Mouse (Mus musculus) adrenal gland, adult 10 weeks (tissue): ENCODE results near the gene Adssl1. TPM values are rescaled to one million over a fixed set of nuclear protein-coding genes. Genes with fewer than 3 reads are reported as not detected.

ENCODE experiments used
- polyA plus RNA-seq: library from polyadenylated mRNA; stranded (reverse); fragments of 350-450 nt; fragmentation: Illumina TruSeq; extraction: RNeasy Lipid Tissue Mini Kit (QIAGEN cat#74804); gene quantifications from one replicate; pipeline ENCODE4 v1.2.3, GENCODE M21; 2014; ENCODE audit warnings: low read depth, low replicate concordance

The Adssl1 gene
- 2.8 TPM for polyA plus RNA-seq

DNA sequence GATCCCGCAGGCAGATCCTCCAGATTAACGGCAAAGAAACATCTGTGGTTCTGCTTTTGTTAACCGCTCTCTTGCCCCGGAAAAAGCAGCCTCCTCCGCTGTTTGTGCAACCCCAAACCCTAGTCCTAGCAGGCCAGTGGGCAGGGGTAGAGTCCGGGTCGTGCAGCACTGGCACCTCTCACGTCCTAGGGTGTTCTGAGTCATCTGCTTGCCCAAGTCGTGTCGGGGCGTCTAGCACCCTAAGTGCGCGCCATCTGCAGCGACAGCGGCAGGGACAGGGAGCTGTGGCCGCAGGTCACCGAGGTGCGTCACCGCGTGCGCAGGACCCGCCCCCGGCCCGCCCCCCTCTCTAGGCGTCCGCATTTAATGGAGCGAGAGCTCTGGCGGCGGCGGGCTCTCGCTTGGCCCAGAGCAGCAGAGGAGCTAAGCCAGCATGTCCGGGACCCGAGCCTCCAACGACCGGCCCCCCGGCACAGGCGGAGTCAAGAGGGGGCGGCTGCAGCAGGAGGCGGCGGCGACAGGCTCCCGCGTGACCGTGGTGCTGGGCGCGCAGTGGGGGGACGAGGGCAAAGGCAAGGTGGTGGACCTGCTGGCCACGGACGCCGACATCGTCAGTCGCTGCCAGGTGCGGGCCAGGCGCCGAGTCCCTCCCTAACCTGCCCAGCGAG, at the start of gene Adssl1:
Gene Adssl1, plus strand, starts transcription at position 360 of the 668 bp plus-strand sequence.

DNA sequence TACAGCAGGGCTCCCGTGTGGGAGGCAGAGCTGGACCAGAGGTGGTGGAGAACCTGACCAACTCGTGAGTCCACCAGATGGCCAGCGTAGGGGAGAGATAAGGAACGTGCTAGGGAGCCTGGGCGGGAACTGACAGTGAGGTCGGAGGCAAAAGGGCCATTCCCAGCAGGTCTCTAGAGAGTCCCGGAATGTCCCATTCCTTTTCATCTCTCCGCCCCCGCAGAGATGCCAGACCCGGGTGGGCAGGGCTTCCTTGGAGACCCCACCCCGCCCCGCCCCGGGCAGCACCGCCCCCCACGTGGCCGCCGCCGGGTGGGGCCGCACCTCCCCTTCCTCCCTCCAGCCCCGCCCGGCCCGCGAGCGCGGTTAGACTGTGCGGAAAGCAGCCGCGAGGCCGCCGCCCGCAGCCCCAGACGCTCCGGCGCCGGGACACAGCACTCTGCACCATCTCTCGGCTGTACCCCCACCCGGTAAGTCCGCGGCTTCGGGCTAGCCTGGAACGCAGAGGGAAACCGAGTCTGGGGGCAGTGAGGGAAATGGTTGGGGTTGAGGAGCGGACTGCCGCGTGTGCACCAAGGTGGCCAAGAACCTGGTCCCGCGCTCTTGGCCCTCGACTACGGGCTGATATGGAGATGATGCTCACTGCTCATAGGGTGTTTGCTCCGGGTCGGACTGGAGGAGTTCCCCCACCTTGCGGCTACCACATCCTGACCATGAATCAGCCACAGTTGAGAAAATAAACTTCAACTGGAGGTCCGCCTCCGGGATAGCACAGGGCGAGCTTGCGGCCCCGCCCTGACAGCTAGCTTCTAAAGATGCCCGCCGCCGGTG, 31.2 kb upstream of the Adssl1 start, which contains the start of gene Inf2:
Gene Inf2, plus strand, starts transcription at position 359 of the 831 bp plus-strand sequence.

DNA sequence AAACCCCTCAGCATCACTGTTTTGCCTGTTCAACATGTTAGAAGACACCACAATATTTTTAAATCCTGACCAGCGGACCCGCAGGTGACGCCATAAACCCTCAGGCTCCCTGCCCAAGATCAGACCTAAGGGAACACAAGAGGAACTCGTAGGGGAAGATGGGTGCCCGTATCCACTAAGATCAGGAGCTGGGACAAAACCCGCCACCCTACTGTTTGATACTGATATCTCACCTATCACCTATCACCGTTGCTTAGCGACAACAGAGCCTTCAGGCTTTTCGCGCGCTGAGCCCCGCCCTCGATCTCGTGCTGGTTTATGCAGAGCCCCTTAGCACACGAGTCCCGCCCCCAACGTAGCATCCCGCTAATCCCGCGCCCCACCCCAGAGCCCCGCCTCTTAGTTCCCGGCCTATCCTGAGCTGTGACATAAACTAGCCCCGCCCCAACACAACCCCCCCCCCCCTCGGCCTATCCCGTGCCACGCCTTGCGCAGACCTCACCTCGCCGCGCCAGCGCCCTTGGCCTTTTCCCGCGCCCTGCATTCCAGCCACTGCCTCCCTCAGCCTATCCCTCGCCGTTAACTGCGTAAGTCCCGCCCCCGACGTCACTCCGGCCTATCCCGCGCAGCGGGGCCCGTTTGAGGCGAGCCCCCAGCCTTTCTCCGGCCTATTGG, 24.5 kb downstream of the Adssl1 start, which contains the start of gene Siva1:
Gene Siva1, plus strand, starts transcription at position 500 of the 675 bp plus-strand sequence.

DNA sequence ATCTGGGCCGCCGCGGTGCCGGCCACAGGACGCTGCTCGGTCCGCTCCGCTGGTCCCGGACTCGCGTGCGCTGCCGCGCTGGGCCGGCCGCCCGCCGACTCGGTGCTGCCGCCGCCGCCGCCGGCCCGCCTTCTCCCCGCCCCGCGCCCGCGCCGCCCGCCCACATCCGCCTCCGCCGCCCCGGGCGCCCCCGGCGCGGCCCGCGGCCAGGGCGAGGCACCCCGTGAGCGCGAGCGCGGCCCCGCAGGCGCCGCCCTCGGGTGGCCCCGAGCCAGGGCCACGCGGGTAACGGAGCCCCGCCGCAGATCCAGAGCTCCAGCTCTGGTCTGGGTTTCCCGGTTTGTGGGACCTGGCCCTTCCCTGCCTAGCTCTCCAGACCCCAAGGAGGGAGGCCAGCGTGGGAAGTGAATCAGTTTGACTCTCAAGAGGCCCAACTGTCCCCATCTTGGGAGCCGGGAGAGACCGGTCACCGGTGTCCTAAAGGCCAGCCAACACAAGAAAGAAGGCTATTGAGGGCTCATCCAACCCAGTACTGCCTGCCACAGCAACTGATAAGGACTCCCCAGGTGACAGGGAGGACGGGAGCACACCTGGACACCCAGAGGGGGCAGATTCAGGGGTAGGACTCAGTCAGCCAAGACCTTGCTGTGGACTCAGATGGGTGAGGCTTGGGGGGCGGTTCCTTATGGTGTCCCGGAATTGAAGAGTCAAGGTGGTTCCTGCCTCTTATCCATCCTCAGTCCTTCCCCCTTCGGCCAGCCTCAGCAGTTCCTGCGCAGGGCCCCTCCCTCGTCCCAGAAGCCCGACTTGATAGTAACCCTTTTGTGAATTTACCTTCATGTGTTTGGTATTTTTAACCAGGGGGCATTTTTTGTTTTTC, 54.5 kb downstream of the Adssl1 start, which contains the start of gene Akt1:
Gene Akt1, minus strand, starts transcription at position 753 of the 880 bp plus-strand sequence.

DNA sequence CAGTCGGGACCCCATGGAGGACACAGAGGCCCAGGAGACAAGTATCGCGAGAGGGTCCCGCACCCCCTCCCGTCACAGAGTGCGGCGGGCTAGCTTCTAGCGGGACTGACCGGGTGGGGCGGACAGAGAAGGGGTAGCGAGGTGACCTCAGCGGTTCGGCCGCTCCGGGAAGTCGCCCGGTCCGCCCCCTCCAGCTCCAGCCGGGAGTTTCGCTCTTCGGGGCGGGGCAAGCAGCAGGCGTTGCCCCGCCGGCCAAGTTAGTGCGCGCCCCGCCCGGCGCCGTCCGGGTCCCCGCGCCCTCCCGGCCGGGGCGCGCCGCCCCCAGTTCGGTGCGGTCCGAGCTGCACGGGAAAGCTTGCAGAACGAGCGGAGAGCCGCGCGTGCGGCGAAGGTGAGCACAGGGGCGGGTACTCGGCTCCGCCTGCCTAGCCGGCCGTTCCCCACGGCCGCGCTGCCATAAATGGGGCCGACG, 58.7 kb downstream of the Adssl1 start, which contains the start of gene Zbtb42:
Gene Zbtb42, plus strand, starts transcription at position 274 of the 472 bp plus-strand sequence.

Other genes starting within 250 kb of the Adssl1 start
- 2.0 TPM for gene A530016L24Rik, start 130.6 kb upstream of the Adssl1 start, polyA plus RNA-seq
- not detected for gene Tmem179, start 103.3 kb upstream of the Adssl1 start, polyA plus RNA-seq
- gene Inf2, start 31.3 kb upstream of the Adssl1 start, polyA plus RNA-seq, result 1.5 TPM
- gene Siva1, start 24.6 kb downstream of the Adssl1 start, polyA plus RNA-seq, result 2.4 TPM
- 11.5 TPM for gene Akt1, start 54.8 kb downstream of the Adssl1 start, polyA plus RNA-seq
- 0.58 TPM for gene Zbtb42, start 58.8 kb downstream of the Adssl1 start, polyA plus RNA-seq
- gene Cep170b, start 100.4 kb downstream of the Adssl1 start, polyA plus RNA-seq, result 12.4 TPM
- not detected for gene Pld4, start 140.6 kb downstream of the Adssl1 start, polyA plus RNA-seq
- 1.1 TPM for gene Ahnak2, start 182.6 kb downstream of the Adssl1 start, polyA plus RNA-seq
- 1.9 TPM for gene Clba1, start 188.9 kb downstream of the Adssl1 start, polyA plus RNA-seq
- 6.9 TPM for gene Cdca4, start 209.4 kb downstream of the Adssl1 start, polyA plus RNA-seq
- gene Gpr132, start 248.2 kb downstream of the Adssl1 start, polyA plus RNA-seq, result not detected